Comparison of ENCODE assay signal across 29 mouse cellular contexts in the genomic region with DNA sequence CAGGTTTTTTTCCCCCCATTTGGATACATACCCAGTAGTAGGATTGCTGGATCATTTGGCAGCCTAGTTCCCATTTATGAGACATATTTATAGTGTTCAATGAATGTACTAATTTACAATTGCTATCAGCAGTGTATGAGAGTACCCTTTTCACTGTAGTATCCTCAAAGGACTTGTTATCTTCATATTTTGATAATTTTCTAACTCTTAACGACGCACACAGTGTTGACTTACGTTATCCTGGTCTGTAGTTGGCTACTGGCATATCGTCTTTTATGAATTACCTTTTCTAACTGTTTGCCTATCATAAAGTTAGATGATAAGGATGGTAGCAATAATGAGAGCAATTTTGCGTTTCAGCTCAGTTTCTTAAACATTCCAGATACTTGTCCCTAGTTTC.
"Had no signal": no experiment of that assay in that cellular context is flagged by ENCODE, and none has a peak within 500 bp of the region (broad histone marks: within the 10 kb centered on the region; RNA-seq: fewer than 3 reads in every experiment).

No protein-coding gene starts in this region.

- H3K9ac ChIP-seq: embryonic facial prominence, embryonic 12.5 days; embryonic facial prominence, embryonic 13.5 days; embryonic facial prominence, embryonic 15.5 days; forebrain, embryonic 12.5 days; forebrain, embryonic 13.5 days; forebrain, embryonic 15.5 days; forebrain, postnatal 0 days had no signal

- H3K4me2 ChIP-seq: embryonic facial prominence, embryonic 12.5 days; embryonic facial prominence, embryonic 13.5 days; embryonic facial prominence, embryonic 15.5 days; forebrain, embryonic 12.5 days; forebrain, embryonic 13.5 days; forebrain, embryonic 15.5 days had no signal

- DNase-seq: cerebellum, adult 2 months; cerebellum, adult 8-10 months; cerebellum, adult 9-10 months; cerebellum, adult 9-11 months; cerebellum, postnatal 10 days; cerebellum, postnatal 14 days; cerebellum, postnatal 25 days; cerebellum, postnatal 36 days; embryo, embryonic 11 days; forebrain, postnatal 0 days; gastrocnemius, adult 2 months; gastrocnemius, postnatal 10 days; gastrocnemius, postnatal 14 days; gastrocnemius, postnatal 25 days; gastrocnemius, postnatal 36 days; heart, adult 11 months; heart, adult 18-20 months; heart, adult 2 months had no signal

- ATAC-seq: forebrain, embryonic 13.5 days; forebrain, embryonic 14.5 days; forebrain, embryonic 15.5 days; forebrain, embryonic 16.5 days; forebrain, postnatal 0 days had no signal

- H3K36me3 ChIP-seq: embryonic facial prominence, embryonic 10.5 days; embryonic facial prominence, embryonic 12.5 days; embryonic facial prominence, embryonic 13.5 days; embryonic facial prominence, embryonic 15.5 days; forebrain, embryonic 10.5 days; forebrain, embryonic 12.5 days; forebrain, embryonic 15.5 days had no signal

- H3K9me3 ChIP-seq: embryonic facial prominence, embryonic 10.5 days; embryonic facial prominence, embryonic 12.5 days; embryonic facial prominence, embryonic 13.5 days; embryonic facial prominence, embryonic 15.5 days; forebrain, embryonic 10.5 days; forebrain, embryonic 12.5 days; forebrain, embryonic 13.5 days; forebrain, embryonic 15.5 days had no signal

- H3K27me3 ChIP-seq: embryonic facial prominence, embryonic 12.5 days; embryonic facial prominence, embryonic 13.5 days; embryonic facial prominence, embryonic 15.5 days; forebrain, embryonic 12.5 days; forebrain, embryonic 13.5 days; forebrain, embryonic 15.5 days had no signal

- H3K4me1 ChIP-seq: embryonic facial prominence, embryonic 12.5 days; embryonic facial prominence, embryonic 13.5 days; embryonic facial prominence, embryonic 15.5 days; forebrain, embryonic 12.5 days; forebrain, embryonic 13.5 days; forebrain, embryonic 15.5 days had no signal

- H3K4me3 ChIP-seq: embryonic facial prominence, embryonic 10.5 days; embryonic facial prominence, embryonic 12.5 days; embryonic facial prominence, embryonic 13.5 days; embryonic facial prominence, embryonic 15.5 days; erythroblast, embryonic 14.5 days; forebrain, embryonic 10.5 days; forebrain, embryonic 12.5 days; forebrain, embryonic 13.5 days; forebrain, embryonic 15.5 days; gastrocnemius, adult 2 months; heart, adult 2 months had no signal

- H3K27ac ChIP-seq: embryonic facial prominence, embryonic 10.5 days; embryonic facial prominence, embryonic 12.5 days; embryonic facial prominence, embryonic 13.5 days; embryonic facial prominence, embryonic 15.5 days; forebrain, embryonic 10.5 days; forebrain, embryonic 12.5 days; forebrain, embryonic 13.5 days; forebrain, embryonic 15.5 days; gastrocnemius, adult 2 months; heart, adult 2 months had no signal
